Mouse (Mus musculus) erythroblast, adult 5-6 weeks (primary cell): ENCODE results near the gene Vegfd. TPM values are rescaled to one million over a fixed set of nuclear protein-coding genes. Genes with fewer than 3 reads are reported as not detected.

ENCODE experiments used
- total RNA-seq, 2 experiments: library from RNA; stranded (forward) in 1 of 2; stranded (reverse) in 1 of 2; fragments of 150-400 nt in 1 of 2; fragments of 200-764, 138-1000 nt in 1 of 2; gene quantifications; 2 replicates each; pipeline versions ENCODE4 v1.2.3 to v1.2.4; 2015 to 2017; ENCODE audit warnings: low replicate concordance in 2 of 2

The Vegfd gene
- total RNA-seq, 2 experiments from 2014 or later, result 3.4 to 14.8 TPM

Other genes starting within 250 kb of the Vegfd start
- gene Ace2, start 234.0 kb upstream of the Vegfd start, total RNA-seq (2015; ENCODE audit: low replicate concordance), result 1.0 TPM in 1 of 2 replicates, not detected in the other
- 0.43 TPM in 1 of 2 replicates, not detected in the other for gene Ace2, start 234.0 kb upstream of the Vegfd start, total RNA-seq (2017; ENCODE audit: low replicate concordance)
- gene Bmx, start 115.2 kb upstream of the Vegfd start, total RNA-seq (2015; ENCODE audit: low replicate concordance), result 3.6 and 4.6 TPM in 2 replicates
- 3.9 and 5.3 TPM in 2 replicates for gene Bmx, start 115.2 kb upstream of the Vegfd start, total RNA-seq (2017; ENCODE audit: low replicate concordance)
- 1.9 and 7.7 TPM in 2 replicates for gene Pir, start 104.0 kb upstream of the Vegfd start, total RNA-seq (2015; ENCODE audit: low replicate concordance)
- 10.1 and 11.4 TPM in 2 replicates for gene Pir, start 104.0 kb upstream of the Vegfd start, total RNA-seq (2017; ENCODE audit: low replicate concordance)
- gene Piga, start 46.4 kb downstream of the Vegfd start, total RNA-seq (2015; ENCODE audit: low replicate concordance), result 29.9 and 38.6 TPM in 2 replicates
- 34.5 and 55.8 TPM in 2 replicates for gene Piga, start 46.4 kb downstream of the Vegfd start, total RNA-seq (2017; ENCODE audit: low replicate concordance)
- not detected in 2 replicates for gene Asb11, start 63.6 kb downstream of the Vegfd start, total RNA-seq (2015; ENCODE audit: low replicate concordance)
- gene Asb11, start 63.6 kb downstream of the Vegfd start, total RNA-seq (2017; ENCODE audit: low replicate concordance), result 0.77 and 3.3 TPM in 2 replicates
- gene Asb9, start 132.9 kb downstream of the Vegfd start, total RNA-seq (2015; ENCODE audit: low replicate concordance), result not detected in 2 replicates
- gene Asb9, start 132.9 kb downstream of the Vegfd start, total RNA-seq (2017; ENCODE audit: low replicate concordance), result not detected in 2 replicates